Mouse (Mus musculus) bone marrow macrophage, adult 2 months (primary cell): ENCODE measurements around the gene Polk.

Source experiments
- CTCF ChIP-seq: IDR thresholded peaks from 2 replicates; pipeline ENCODE4 v1.5.1; 2012; ENCODE audit warnings: low read depth, mild to moderate bottlenecking, low read length, moderate library complexity
- POLR2A ChIP-seq: IDR thresholded peaks from 2 replicates; pipeline ENCODE4 v1.6.1; 2012; ENCODE audit warnings: mild to moderate bottlenecking, low read depth, low read length, borderline replicate concordance

DNA sequence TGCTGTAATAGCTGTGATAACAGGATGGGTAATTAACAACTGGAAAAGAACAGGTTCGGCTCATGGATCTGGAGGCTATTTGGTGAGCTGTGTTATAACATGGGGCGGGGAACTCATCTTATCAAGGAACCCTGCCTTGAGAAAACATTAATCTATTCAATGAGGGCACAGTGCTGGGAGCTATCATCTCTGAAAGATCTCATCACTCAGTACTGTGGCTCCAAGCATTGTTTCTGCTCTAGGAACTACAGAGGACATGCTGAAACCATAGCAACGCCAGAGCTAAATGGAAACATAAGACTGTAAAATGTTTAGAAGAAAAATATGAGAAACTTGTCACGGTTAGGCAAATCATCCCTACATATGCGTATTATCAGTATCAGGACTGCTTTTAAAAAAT is 84.4 kb downstream of the Polk start:
- TF ChIP-seq CTCF (no peak), POLR2A (no peak)
